Mouse (Mus musculus): ENCODE measurements at regions not wholly inside any gene's neighbourhood (a gene's known extent, or its start where the extent isn't known, plus 50 kb on each side); places are given as distances from the start of the nearest gene placed in this dataset.

DNA sequence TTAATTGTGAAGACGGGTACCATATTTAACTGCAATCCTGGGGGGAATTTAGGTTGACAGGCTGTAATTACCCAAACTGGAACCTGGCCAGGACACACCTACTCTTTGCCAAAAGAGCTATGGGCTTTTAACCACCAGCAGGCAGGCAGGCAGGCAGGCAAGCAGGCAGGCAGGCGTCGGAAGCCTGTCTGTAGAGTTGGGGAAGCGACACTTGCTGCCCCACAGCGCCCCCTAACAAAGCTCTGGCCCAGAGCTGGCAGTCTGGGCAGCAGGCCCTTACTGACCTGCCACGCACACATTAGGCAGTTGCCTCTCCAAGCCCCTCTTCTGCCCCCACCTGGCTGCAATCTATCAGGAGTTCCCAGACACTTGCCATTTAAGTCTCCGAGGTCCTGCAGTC lies 208.6 kb upstream of the H2al1a start:
- 31% methylated on average over 7 of the region's 7 CpGs for WGBS
- DNase-seq (ENCODE audit: low spot score), result peak; percentile 69
- Histone ChIP-seq H3K27me3 (replicated peaks; ENCODE audit: low read depth, poor library complexity, severe bottlenecking) (peaks cover 46% of the 10 kb centered on the region), H3K4me1 (no peaks in the 10 kb centered on the region), H3K27ac (replicated peaks) (no peak overlapping the region), H3K4me3 (no peak overlapping the region), H3K9me3 (no peaks in the 10 kb centered on the region), H3K36me3 (replicated peaks) (no peaks in the 10 kb centered on the region)

- no peaks in the 10 kb centered on the region for H3K36me3 ChIP-seq (replicated peaks)
- H3K4me1 ChIP-seq, result no peaks in the 10 kb centered on the region
- WGBS, result 77% methylated on average over 9 of the region's 9 CpGs
- H3K27me3 ChIP-seq (replicated peaks; ENCODE audit: low read depth, poor library complexity, severe bottlenecking), result peaks cover 43% of the 10 kb centered on the region
- H3K9me3 ChIP-seq, result no peaks in the 10 kb centered on the region
- no peak overlapping the region for H3K27ac ChIP-seq (replicated peaks)
- no peak overlapping the region for H3K4me3 ChIP-seq
- no peak for DNase-seq (ENCODE audit: low spot score)
Observed at GRCm38 (mm10) chrX:11097581-11098254, 201.3 kb upstream of the H2al1a start.

DNA sequence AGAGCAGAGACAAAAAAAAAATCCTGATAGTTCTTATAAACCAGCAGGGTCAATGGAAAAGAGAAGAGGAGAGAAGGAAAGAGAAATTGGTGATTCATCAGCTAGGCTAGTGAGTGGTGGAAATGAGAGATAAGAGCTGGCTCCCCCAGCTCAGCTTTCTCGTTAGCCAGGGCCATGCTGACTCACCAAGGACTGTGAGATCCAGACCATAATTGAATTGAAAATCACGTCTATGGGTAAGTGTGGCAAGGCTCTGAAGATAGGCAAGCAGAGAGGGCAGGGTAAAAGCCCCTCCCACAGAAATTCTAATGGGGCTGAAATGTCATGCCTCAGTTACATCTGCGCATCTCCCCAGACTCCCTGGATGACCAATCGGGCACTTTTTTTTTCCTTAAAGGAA lies 200.7 kb upstream of the H2al1a start:
- 65% methylated on average over 4 of the region's 4 CpGs for WGBS
- DNase-seq (ENCODE audit: low spot score), result no peak
- Histone ChIP-seq H3K27me3 (replicated peaks; ENCODE audit: low read depth, poor library complexity, severe bottlenecking) (peaks cover 50% of the 10 kb centered on the region), H3K27ac (replicated peaks) (no peak overlapping the region), H3K4me3 (no peak overlapping the region), H3K9me3 (no peaks in the 10 kb centered on the region), H3K36me3 (replicated peaks) (no peaks in the 10 kb centered on the region), H3K4me1 (no peaks in the 10 kb centered on the region)

- Histone ChIP-seq H3K4me1 (no peaks in the 10 kb centered on the region), H3K9me3 (no peaks in the 10 kb centered on the region), H3K4me3 (no peak overlapping the region), H3K36me3 (replicated peaks) (no peaks in the 10 kb centered on the region), H3K27ac (replicated peaks) (no peak overlapping the region), H3K27me3 (replicated peaks; ENCODE audit: low read depth, poor library complexity, severe bottlenecking) (peaks cover 59% of the 10 kb centered on the region)
- no peak for DNase-seq (ENCODE audit: low spot score)
- 78% methylated on average over 13 of the region's 13 CpGs for WGBS
Observed at GRCm38 (mm10) chrX:11099146-11100087, 199.6 kb upstream of the H2al1a start.

DNA sequence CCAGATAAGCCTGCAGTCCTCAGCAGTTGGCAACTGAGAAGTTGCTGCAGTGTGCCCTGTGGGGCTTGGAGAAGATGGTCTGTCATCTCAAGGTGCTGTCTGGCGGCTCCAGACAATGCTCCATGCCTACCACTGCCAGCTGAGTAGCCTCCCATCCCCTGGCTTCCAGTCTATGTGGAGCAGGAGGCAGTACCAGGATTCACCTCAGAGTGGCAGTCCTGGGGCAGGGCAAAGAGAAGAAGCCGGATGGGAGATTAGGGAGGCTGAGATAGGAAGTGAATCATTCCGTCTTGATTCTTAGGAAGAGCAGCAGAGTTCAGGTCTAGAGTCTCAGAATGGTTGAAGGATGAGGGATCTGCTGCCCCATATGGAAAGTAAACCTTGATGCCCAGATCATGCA lies 198.1 kb upstream of the H2al1a start:
- Histone ChIP-seq H3K4me1 (no peaks in the 10 kb centered on the region), H3K27ac (replicated peaks) (no peak overlapping the region), H3K9me3 (no peaks in the 10 kb centered on the region), H3K36me3 (replicated peaks) (no peaks in the 10 kb centered on the region), H3K27me3 (replicated peaks; ENCODE audit: low read depth, poor library complexity, severe bottlenecking) (peaks cover 74% of the 10 kb centered on the region), H3K4me3 (no peak overlapping the region)
- 45% methylated on average over 3 of the region's 3 CpGs for WGBS
- DNase-seq (ENCODE audit: low spot score), result no peak

GRCm38 (mm10) chrX:11131253-11131652 lies 167.8 kb upstream of the H2al1a start:
- no peaks in the 10 kb centered on the region for H3K9me3 ChIP-seq
- H3K4me1 ChIP-seq, result no peaks in the 10 kb centered on the region
- DNase-seq (ENCODE audit: low spot score), result no peak
- WGBS, result 95% methylated on average over 2 of the region's 2 CpGs
- H3K36me3 ChIP-seq (replicated peaks), result no peaks in the 10 kb centered on the region
- no peak overlapping the region for H3K27ac ChIP-seq (replicated peaks)
- no peak overlapping the region for H3K4me3 ChIP-seq
- peaks cover 70% of the 10 kb centered on the region for H3K27me3 ChIP-seq (replicated peaks; ENCODE audit: low read depth, poor library complexity, severe bottlenecking)

- no peak for DNase-seq (ENCODE audit: low spot score)
Observed at GRCm38 (mm10) chrX:11139971-11140421, 159.1 kb upstream of the H2al1a start.

DNA sequence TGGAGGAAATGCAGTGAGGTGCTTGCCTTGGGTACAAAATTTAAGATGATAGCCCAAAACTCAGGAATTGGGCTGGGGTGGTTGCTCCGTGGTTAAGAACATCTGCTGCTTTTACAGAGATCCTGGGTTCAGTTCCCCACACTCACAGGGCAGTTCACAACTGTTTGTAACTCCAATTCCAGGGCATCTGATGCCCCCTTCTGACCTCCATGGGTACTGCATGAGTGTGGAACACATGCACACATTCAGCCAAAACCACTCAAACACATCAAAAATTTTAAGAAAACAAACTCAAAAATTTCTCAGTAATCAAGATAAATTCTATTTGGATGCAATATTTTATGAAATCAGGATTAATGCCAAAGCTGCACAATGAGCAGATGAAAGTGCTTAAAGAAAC lies 157.8 kb upstream of the H2al1a start:
- 73% methylated on average over 1 of the region's 1 CpGs for WGBS
- H3K9me3 ChIP-seq, result no peaks in the 10 kb centered on the region
- H3K4me3 ChIP-seq, result no peak overlapping the region

More at GRCm38 (mm10) chrX:11139971-11140421, 159.1 kb upstream of the H2al1a start:
- Histone ChIP-seq H3K27me3 (replicated peaks; ENCODE audit: low read depth, poor library complexity, severe bottlenecking) (peaks cover 37% of the 10 kb centered on the region), H3K4me3 (no peak overlapping the region), H3K9me3 (no peaks in the 10 kb centered on the region), H3K36me3 (replicated peaks) (no peaks in the 10 kb centered on the region), H3K27ac (replicated peaks) (no peak overlapping the region), H3K4me1 (peaks cover 6% of the 10 kb centered on the region; the same call in 1 of the 2 replicates)
- 61% methylated on average over 8 of the region's 8 CpGs for WGBS

GRCm38 (mm10) chrX:11158416-11158815 lies 140.6 kb upstream of the H2al1a start:
- no peak overlapping the region for H3K4me3 ChIP-seq

More for the DNA sequence above, 157.8 kb upstream of the H2al1a start:
- H3K27me3 ChIP-seq (replicated peaks; ENCODE audit: low read depth, poor library complexity, severe bottlenecking), result peaks cover 25% of the 10 kb centered on the region
- DNase-seq (ENCODE audit: low spot score), result no peak
- no peak overlapping the region for H3K27ac ChIP-seq (replicated peaks)
- no peaks in the 10 kb centered on the region for H3K36me3 ChIP-seq (replicated peaks)
- peaks cover 6% of the 10 kb centered on the region; the same call in 1 of the 2 replicates for H3K4me1 ChIP-seq

DNA sequence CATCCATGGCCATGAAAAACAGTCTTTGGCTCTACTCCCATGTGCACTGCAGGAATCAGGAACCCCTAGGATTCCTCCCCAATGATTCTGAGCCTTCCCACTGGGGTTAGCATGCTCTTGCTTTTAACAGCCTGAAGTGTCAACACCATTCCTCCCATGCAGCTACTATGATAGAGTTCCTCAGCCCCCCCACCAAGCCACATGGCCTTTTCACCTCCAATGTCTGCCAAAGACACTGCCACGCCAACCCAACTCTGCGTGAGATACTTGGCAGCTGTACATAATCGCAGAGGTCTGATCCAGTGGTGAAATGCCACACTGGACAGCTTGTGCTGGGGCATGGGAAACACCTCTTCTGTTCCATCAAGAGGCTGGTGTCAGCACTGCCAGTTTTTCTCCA lies 128.6 kb upstream of the H2al1a start:
- Histone ChIP-seq H3K4me3 (no peak overlapping the region), H3K27ac (replicated peaks) (no peak overlapping the region), H3K9me3 (no peaks in the 10 kb centered on the region), H3K36me3 (replicated peaks) (no peaks in the 10 kb centered on the region), H3K4me1 (no peaks in the 10 kb centered on the region), H3K27me3 (replicated peaks; ENCODE audit: low read depth, poor library complexity, severe bottlenecking) (peaks cover 20% of the 10 kb centered on the region)
- WGBS, result 86% methylated on average over 3 of the region's 3 CpGs
- no peak for DNase-seq (ENCODE audit: low spot score)

More at GRCm38 (mm10) chrX:11158416-11158815, 140.6 kb upstream of the H2al1a start:
- WGBS, result 65% methylated on average over 2 of the region's 2 CpGs
- Histone ChIP-seq H3K27ac (replicated peaks) (no peak overlapping the region), H3K9me3 (no peaks in the 10 kb centered on the region), H3K27me3 (replicated peaks; ENCODE audit: low read depth, poor library complexity, severe bottlenecking) (peaks cover 64% of the 10 kb centered on the region), H3K4me1 (no peaks in the 10 kb centered on the region), H3K36me3 (replicated peaks) (no peaks in the 10 kb centered on the region)
- DNase-seq (ENCODE audit: low spot score), result no peak

DNA sequence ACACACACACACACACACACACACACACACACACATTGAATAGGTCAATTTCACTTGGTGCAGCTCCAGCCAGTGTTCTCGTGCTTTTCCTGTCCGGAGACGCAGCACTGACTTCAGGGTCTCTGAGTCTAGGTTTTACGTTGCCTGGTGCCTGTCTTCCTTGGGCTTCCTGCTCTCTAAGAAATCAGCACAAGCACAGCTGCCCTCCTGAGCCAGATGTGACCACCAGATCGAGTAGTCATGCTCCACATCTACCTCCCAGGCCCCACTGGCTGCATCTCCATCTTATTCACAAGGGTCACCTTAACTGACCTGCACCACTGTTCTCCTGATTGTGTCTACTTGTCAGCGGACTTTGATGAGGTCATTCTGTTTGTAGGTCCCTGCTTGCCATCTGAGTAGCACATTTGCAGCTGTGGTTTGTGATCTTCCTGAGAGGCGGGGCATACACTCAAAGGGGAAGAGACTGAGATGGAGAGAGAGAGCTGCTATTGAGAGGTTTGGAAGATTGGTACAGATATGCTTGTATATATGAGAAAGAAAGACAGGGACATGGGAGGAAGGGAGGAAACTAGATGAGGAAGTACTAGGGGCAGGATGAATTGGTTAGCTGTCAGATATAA lies 118.8 kb upstream of the H2al1a start:
- Histone ChIP-seq H3K36me3 (replicated peaks) (no peaks in the 10 kb centered on the region), H3K27me3 (replicated peaks; ENCODE audit: low read depth, poor library complexity, severe bottlenecking) (peaks cover 52% of the 10 kb centered on the region), H3K27ac (replicated peaks) (no peak overlapping the region), H3K4me3 (no peak overlapping the region), H3K9me3 (no peaks in the 10 kb centered on the region), H3K4me1 (no peaks in the 10 kb centered on the region)
- no peak for DNase-seq (ENCODE audit: low spot score)
- WGBS, result 70% methylated on average over 7 of the region's 7 CpGs

GRCm38 (mm10) chrX:11181855-11182254 lies 117.2 kb upstream of the H2al1a start:
- H3K27me3 ChIP-seq (replicated peaks; ENCODE audit: low read depth, poor library complexity, severe bottlenecking), result peaks cover 60% of the 10 kb centered on the region
- H3K4me1 ChIP-seq, result no peaks in the 10 kb centered on the region
- 84% methylated on average over 12 of the region's 12 CpGs for WGBS
- no peak overlapping the region for H3K4me3 ChIP-seq
- no peak for DNase-seq (ENCODE audit: low spot score)
- H3K27ac ChIP-seq (replicated peaks), result no peak overlapping the region
- no peaks in the 10 kb centered on the region for H3K36me3 ChIP-seq (replicated peaks)
- H3K9me3 ChIP-seq, result no peaks in the 10 kb centered on the region
